Mouse (Mus musculus) spleen, adult 18-20 months (tissue): ENCODE measurements around the gene Bahcc1.

Experiments
- DNase-seq, 2 experiments: peaks; one replicate each; pipeline ENCODE4 v3.0.0; 2022; ENCODE audit warnings: mixed read lengths in 2 of 2

Gene Bahcc1

GRCm38 (mm10) chr11:120206669-120207090 lies 26.1 kb upstream of the Bahcc1 start:
- DNase-seq: no peak

DNA sequence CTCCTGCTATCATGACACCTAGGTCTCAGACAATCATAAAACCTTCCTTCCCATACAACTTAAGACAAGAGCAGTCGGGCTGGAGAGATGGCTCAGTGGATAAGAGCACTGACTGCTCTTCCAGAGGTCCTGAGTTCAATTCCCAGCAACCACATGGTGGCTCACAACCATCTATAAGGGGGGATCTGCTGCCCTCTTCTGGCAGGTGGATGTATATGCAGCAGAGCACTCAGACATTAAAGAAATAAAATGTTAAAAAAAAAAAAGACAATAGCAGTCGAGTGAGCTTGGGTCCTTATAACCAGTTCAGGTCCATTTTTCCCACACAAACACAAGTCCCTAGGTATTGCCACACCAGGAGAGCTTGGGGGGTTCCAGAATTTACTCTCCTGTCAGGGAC lies 23.9 kb upstream of the Bahcc1 start:
- DNase-seq: no peak

DNA sequence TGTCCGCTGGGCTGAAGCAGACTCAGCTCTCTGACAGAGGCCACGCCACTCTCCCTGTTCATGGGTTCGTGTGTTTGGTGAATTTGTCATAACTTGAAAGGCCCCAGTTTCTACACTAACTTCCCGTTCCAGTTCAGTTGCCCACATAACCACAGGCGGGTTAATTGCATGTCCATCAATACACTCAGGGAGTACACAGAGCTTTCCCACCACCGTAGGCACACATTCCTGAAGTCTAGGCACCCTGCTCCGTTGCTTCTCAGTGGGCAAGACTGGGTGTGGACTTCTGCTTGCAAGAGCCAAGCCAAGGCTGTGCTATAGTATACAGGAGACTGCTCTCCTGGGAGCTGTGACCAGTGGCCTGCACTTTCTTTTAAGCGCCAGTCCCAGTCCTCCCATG lies 23.3 kb upstream of the Bahcc1 start:
- DNase-seq: no peak

- DNase-seq: no peak
These were observed 17.0 kb upstream of the Bahcc1 start for GRCm38 (mm10) chr11:120215726-120216241.

DNA sequence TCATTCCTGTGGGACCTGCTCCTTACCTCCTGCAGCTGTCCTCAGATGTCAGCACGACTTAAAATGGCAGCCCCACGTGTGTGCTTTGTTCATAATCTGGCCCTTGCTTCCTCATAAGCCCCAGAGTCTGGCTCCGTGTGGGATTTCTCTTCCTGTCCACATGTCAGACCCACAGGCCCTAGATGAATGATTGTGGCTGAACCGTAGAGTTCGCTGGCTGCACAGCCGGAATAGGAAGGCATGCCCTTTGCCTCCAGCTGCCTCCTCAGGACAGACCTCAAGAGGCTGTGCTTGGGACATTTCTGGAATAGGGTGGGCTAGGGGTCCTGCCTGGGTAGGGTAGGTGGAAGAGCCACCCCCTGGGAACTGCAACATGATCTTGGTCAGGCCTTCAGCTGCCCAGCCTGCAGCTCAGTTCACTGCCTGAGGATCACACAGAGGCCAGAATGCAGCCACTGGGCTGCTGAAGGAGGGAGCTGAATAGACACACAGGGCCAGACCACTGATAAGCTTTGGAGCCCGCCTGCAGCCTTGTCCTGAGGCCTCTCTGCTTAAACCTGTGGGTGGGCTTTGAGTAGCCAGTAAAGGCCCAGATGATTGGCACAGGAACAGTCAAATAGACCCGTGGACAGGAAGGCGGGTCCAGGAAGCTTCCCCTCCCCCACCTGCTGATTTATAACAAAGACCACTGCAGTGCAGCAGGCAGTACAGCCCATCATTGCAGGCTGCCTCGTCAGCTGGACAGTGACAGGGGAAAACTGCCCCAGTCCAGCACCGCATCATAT lies 16.0 kb upstream of the Bahcc1 start:
- no peak for DNase-seq

- no peak for DNase-seq
These were observed 14.4 kb upstream of the Bahcc1 start for GRCm38 (mm10) chr11:120218176-120218856.

DNA sequence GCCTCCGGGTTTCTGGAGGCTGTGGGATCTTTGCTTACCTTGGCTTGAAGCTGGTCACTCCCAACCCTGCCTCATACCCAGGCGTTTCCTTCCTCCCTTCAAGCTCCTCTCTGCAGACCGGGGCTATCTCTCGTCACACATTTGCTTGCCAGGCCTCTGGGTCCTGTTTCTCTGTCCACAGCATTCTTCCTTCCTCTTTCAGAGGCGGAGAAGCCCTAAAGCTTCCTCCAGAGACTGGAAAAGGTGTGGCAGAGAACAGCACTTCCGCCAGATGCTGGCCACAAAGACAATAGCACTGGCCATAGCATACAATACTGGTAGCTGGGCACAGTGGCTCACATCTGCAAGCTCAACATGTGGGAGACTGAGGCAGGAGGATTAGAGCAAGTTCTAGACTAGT lies 13.8 kb upstream of the Bahcc1 start:
- no peak for DNase-seq

DNA sequence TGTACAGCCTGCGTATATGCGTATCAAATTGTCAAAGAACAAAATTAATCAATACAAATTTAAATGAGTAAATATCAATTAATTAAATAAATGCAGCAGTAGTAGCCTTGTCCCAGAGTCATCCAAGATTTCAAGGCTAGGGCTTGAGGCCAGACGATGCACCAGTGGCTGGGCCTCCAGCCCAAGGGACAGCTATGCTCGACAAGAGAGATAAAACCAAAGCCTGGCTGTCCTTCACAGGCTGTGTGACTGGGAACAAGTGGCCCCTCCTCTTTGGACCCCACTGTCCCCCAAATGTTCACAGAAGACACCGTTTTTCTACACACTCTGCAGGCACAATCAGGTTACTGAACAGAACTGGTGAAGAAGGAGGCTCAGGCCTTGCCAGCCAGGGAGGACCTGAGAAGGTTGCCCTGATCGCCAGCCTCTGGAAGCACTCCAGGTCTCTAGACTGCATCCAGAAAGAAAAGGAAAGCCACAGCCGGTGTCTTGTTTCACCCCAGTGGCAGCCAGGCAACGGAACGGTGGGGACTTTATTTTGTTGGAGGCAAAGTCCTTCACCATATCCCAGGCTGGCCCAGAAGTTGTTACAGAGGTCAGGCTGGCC lies 12.7 kb upstream of the Bahcc1 start:
- no peak for DNase-seq

DNA sequence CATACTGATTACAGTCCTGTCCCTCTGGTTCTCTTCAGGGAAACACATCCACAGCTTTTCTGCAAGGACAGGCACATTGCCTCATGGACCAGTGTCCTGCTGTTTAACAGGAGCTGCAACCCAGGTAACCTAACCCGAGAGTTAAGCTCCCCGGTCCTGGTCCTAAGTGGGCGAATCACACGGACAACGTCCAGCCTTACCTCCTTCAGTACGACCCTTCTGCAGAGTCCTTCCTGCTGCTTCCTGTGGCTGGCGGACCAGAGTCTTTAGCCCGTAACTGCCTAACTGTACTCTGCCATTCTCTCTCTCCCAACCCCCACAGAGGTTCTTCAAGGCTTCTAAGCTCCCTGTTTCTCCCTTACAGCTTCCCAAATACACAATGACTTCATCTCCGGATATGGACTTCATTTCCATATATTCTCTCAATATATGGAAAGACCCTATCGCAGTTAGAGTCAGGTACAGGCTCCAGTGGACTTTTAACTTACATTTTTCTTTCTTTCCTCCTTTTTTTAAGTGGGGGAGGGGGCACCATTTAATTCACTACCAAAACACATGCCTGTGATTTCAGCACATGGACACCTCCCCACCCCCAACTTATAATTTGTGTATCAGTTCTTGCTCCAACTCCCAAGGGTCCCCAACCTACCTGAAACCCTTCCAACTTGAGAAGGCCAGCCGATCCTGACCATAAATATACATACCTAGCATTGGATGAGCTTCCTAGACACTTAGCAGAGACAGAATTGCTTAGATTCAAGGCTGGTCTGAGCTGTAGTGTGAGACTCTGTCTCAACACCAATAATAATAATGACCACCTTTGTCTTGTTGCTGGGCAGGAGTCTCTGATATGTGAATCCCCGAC lies 11.6 kb upstream of the Bahcc1 start:
- DNase-seq: no peak

- no peak for DNase-seq
These were observed 10.2 kb upstream of the Bahcc1 start for GRCm38 (mm10) chr11:120222425-120223104.

DNA sequence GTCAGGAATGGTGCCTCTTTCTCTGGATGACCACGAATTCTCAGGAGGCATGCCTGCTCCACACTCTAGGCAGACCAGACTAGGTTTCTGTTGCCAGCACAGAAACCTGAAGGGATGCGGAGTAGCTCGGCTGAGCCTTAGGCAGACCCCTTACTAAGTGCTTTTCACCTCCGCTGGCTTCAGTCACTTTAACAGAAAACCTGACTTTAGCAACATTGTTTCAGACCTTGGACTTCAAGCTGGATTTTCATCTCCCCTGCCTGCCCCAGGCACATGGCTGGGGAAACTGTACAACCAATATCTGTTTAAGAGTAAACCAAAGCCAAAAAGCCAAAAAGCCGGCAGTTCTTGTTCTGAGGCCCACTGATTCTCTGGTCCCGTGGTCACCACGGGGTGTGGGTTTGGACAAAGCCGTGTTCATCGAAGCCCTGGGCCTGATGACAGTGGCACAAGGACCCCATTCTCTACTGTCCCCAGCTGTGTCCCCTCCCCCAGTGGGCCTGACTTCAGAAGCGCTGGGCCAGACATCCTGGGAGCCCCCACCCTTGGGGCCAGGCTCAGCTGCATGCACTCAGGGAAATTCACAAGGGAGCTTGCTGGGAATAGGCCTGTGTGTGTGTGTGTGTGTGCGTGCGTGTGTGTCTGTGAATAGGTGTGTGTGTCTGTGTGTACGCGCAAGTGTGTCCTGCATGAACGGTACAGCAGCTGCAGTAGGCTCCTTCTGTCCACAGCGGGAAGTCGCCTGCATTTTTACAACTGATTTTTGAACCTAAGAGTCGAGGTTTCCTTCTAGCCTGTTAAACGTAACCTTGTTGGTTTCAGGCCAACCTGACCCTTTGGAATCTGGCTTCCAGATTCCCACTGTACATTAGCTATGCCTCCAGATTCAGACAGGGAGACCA lies 8.9 kb upstream of the Bahcc1 start:
- no peak for DNase-seq

GRCm38 (mm10) chr11:120224488-120225255 lies 8.1 kb upstream of the Bahcc1 start:
- DNase-seq: no peak

- DNase-seq: no peak
These were observed 7.2 kb upstream of the Bahcc1 start for GRCm38 (mm10) chr11:120225256-120226195.

GRCm38 (mm10) chr11:120226421-120227280 lies 6.1 kb upstream of the Bahcc1 start:
- DNase-seq: no peak

DNA sequence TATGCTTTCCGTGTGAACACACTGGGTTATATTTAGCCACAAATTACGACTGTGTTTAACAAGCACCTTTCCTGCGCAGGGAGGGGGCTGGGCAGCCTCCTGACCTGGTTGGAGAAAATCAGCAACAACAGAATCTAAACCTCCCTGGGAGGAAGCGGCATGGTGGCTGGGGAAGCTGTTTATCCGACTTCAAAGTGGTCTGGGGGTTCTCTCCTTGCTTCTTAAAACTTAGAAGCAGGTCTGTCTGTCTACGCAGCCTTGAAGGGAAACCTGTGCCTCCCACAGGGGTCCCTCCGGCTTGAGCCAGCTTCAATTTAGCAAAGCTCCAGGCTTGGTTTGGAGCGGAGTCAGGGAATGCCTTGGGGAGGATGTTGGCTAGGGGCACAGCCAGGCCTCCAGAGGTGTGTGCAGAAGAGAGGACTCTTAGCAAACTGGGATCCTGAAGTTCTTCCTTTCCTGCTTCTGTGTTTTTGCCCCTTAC lies 5.1 kb upstream of the Bahcc1 start:
- no peak for DNase-seq

- no peak for DNase-seq
These were observed 4.4 kb upstream of the Bahcc1 start for GRCm38 (mm10) chr11:120228116-120228890.

GRCm38 (mm10) chr11:120228911-120229437 lies 3.8 kb upstream of the Bahcc1 start:
- no peak for DNase-seq
